Mouse (Mus musculus) thymus, postnatal 14 days (tissue): ENCODE data around the gene Tnnc2.

ENCODE experiments used
- DNase-seq: peaks from one replicate; pipeline ENCODE4 v3.0.0; 2021

Gene Tnnc2

DNA sequence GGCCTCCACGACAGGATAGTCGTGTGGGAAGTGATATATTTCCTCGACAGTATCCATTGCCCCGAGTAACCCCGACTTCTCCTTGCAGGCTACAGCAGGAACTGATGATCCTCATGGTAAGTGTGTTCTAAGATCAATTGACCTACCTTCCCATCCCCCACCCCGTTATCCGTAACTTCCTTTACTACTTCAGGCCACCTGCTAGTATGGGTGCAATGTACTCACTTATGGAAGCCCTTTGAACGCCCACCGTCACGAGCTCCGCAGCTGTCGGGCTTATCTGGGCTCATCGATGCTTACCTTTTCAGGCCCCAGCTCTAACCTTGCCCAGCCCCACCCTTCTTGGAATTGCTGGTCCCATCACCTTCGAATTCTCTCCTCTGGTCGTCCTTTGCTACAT lies 9.5 kb downstream of the Tnnc2 start:
- peak; percentile 42 for DNase-seq

GRCm38 (mm10) chr2:164769258-164770037 lies 10.3 kb downstream of the Tnnc2 start, which contains the start of gene Ube2c:
Gene Ube2c (plus strand): TSS chr2:164769898.
- DNase-seq = peak; percentile 97

DNA sequence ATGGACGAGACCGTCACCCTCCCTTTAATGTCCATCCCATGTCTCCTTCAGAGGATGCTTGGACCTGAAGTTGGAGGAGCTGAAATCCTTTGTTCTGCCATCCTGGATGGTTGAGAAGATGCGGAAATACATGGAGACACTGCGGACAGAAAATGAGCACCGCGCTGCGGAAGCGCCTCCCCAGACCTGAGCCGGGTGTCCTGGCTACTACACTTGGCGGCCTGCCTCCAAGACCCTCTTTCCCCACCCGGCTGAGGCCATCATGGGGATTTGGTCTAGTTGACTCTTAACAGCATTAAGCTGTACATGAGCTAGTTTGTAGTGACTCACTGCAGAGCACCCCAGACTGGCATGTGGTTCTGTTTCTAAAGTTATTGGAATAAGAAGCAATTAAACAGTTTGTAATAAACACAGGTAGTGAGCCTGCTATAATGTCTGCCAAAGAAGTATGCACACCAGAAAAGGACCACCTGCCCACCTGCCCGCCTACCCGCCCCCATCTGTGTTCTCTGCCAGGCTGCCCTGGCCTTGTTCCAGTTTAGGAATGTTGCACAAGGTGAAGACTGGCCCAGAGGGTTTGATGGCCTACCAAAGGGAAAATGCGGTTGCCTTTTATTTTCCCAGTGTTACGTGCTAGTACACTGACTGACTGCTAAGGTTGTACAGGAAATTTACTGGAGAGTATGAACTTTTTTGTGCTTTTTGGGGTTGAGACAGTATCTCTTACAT lies 11.8 kb downstream of the Tnnc2 start:
- no peak for DNase-seq

GRCm38 (mm10) chr2:164765841-164766240 lies 13.9 kb downstream of the Tnnc2 start:
- no peak for DNase-seq

GRCm38 (mm10) chr2:164762593-164762992 lies 17.2 kb downstream of the Tnnc2 start:
- no peak for DNase-seq

DNA sequence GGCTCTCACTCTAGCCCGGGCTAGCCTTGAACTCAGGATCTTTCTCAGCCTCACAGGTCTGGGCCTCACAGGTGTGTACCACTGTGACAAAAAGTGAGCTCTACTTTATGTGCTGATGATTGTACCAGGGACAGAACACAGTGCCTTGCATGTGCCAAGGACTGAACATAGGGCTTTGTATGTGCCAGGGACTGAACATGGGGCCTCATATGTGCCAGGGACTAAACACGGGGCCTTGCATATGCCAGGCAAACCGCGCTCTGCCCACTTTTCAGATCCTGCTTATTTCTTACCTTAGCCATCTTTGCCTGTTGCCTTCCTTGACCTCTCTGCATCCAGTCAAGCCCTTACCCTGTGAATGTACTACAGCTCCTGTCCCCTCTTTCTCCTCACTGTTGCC lies 17.8 kb downstream of the Tnnc2 start:
- DNase-seq = no peak

DNA sequence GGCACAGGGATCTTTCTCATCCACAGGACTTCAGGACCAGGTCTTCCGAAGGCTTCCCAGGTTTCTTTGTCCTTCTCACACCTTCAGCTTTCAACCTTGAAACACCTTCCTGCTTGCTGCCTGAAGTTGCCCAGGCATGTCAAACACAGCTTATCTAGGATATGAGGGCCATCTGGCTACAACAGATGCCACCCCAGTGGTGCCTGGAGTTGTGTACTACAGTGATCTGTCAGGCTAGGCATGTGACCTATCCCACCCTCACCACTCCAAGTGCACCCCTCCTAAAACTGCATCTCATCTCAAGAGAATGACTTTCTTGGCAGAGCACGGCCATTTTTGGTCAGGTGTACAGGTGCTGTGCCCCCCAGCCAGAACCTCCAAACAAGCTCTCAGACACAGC lies 18.3 kb downstream of the Tnnc2 start:
- no peak for DNase-seq

- DNase-seq = no peak
These were observed 19.5 kb downstream of the Tnnc2 start for GRCm38 (mm10) chr2:164760059-164760833.

GRCm38 (mm10) chr2:164758692-164759091 lies 21.1 kb downstream of the Tnnc2 start:
- no peak for DNase-seq

GRCm38 (mm10) chr2:164757841-164758240 lies 21.9 kb downstream of the Tnnc2 start:
- no peak for DNase-seq

- no peak for DNase-seq
These were observed 25.0 kb downstream of the Tnnc2 start for GRCm38 (mm10) chr2:164754800-164755199.

GRCm38 (mm10) chr2:164754105-164754504 lies 25.7 kb downstream of the Tnnc2 start:
- no peak for DNase-seq

DNA sequence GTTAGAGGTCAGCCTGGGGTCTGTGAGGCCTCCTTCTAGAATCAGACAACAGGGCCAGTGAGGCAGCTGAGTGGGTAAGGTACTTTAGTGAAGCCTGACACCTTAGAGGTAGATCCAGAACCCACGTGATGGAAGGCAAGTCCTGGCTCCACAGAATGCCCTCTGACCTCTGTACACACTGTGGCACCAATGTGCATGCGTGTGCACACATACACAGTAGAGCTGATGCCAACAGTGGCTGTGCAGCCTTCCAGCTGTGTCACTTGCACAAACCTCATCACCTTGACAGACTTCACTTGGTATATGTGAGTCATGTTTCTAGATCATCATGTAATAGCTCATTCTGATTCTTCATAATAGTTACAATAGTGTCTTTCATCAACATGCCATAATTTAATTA lies 27.3 kb downstream of the Tnnc2 start:
- no peak for DNase-seq

- DNase-seq = no peak
These were observed 30.8 kb downstream of the Tnnc2 start for GRCm38 (mm10) chr2:164748991-164749390.

GRCm38 (mm10) chr2:164748191-164748590 lies 31.6 kb downstream of the Tnnc2 start:
- DNase-seq = no peak

GRCm38 (mm10) chr2:164746693-164747092 lies 33.1 kb downstream of the Tnnc2 start:
- DNase-seq = peak; percentile 23

DNA sequence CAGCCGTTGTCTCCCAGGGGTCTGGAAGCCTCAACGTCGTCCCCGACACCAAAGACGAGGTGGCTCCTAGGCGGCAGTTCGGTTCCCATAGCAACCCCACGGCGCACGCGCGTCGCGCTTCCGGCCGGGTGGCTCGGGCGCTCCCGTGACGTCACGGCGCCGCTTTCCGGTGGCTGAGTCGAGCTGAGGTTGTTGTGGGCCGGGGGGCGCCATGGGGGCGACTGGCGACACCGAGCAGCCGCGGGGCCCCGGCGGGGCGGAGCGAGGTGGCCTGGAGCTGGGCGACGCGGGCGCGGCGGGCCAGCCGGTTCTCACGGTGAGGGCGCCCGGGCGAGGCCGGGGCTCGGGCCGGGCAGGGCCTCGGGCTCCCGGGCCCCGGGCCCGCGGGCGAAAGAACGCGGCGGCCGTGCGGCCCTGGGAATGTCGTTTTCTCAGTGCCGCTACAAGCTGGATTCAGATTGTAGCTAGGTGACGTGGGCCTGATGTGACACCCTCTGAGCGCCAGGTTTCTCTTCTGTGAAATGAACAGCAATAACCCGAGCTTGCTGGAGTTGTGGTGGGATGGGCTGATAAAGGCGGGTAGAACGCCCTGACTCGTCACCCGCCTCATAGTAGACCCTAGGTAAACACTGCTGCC lies 33.8 kb downstream of the Tnnc2 start, which contains the start of the genes Wfdc3 and Dnttip1:
Wfdc3 (minus strand) TSS at position 89 of the 637 bp plus-strand sequence.
Dnttip1 (plus strand) TSS at position 141 of the 637 bp plus-strand sequence.
- peak; percentile 98 for DNase-seq

- no peak for DNase-seq
These were observed 34.8 kb downstream of the Tnnc2 start for GRCm38 (mm10) chr2:164744987-164745386.

- DNase-seq = no peak
These were observed 39.9 kb downstream of the Tnnc2 start for GRCm38 (mm10) chr2:164739876-164740275.

DNA sequence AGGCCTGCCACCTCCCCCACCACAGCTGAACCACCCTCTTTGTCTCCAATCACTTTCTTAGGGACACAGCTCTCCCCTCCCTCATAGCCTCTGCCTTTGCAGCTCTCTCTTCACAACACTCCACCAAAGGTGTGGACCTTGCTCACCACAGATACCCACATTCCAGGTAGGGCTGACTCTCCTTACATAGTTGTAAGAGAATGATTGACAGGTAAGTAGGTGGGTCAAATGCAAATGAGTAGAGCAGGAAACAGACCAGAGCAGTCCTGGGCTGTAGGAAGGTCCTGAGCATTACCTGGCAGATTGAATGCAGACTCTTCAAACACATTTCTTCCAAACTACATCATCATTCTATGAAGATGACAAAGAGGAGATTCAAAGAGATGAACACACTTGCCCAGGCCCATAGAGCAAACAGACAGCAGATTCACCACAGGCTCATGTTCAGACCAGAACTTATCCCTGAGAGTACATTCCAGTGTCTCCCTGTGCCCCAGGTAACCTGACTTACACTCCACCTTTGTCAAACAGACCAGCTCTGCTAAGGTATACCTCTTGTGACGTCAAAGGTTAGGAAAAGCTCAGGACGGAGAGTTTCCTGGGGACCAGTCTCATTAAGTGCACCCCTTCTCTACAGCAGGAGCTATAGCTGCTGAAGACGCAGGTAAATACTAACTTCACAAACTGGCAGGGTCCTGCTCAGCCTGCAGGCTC lies 42.2 kb downstream of the Tnnc2 start:
- DNase-seq = no peak

DNA sequence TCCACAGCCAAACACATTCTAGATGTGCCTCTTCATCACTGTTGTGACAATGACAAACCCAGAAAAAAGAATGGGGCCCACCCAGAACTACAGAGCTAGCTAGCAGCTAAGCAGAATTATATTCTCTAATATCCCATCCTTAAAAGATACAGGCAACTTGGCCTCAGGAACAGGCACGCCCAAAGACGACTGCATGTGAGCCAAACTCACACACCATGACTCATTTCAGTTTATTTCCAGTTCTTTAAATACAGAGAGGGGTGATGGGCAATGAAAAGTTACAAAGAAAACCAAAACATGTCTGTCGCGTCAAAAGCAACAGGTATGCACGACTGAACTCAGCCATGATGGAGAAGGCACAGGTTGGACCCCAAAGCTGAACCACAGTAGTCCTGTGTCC lies 44.3 kb downstream of the Tnnc2 start:
- no peak for DNase-seq

GRCm38 (mm10) chr2:164734839-164735238 lies 44.9 kb downstream of the Tnnc2 start:
- no peak for DNase-seq
